Mouse (Mus musculus) kidney, postnatal 36 days (tissue): ENCODE measurements around the gene Aarsd1.

Experiments used
- DNase-seq, 2 experiments: peaks; one replicate each; pipeline ENCODE4 v3.0.0; 2021 to 2022; ENCODE audit warnings: mixed read lengths in 2 of 2

Gene Aarsd1

DNA sequence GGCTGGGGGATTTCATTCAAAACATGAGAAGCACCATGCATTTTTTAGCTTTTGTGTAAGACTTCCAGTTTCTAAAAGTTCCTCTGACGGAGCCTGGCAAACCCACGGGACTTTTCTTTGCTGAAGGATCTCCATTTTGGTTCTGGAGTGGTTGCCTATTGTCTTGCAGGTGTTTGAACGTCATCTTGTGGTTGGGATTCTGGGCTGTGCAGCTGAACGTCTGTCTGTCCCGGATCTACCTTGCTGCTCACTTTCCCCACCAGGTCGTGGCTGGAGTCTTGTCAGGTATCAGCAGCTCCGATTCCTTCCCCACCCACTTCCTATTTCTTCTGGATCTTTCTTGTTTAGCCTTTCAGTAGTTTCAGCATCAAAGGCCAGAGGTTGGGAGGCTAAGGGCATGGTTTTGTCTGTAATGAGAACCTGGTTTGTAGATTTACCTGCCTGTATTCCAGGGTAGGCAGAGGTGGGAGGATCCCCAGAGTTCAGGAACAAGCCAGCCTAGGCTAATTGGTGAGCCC, 42.9 kb downstream of the Aarsd1 start:
- DNase-seq, result no peak

- DNase-seq, result no peak
These were observed 47.3 kb downstream of the Aarsd1 start for GRCm38 (mm10) chr11:101370141-101370540.

GRCm38 (mm10) chr11:101367326-101367935, 50.0 kb downstream of the Aarsd1 start, which contains the start of gene G6pc:
Gene G6pc (plus strand): TSS chr11:101367561.
- peak; percentile 80 to 89 for DNase-seq

DNA sequence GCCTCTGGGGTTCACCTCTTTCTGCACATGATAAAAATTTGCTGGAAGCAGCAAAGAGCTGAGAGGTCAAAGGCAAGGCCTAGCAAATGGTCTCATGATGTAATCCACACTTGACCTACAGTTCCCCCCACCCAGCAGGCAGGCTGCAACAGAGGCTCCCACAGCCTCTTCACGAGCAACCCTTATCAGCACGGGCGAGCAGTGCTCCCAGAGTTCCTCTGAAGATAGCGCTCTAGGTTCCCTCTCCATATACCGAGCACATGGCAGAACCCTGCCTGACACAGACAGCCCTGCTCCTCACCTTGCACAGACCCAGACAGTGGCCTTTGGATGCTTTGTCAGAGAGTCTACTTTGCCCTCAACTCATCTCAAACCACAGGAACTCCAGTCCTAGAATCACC, 52.9 kb downstream of the Aarsd1 start:
- peak; percentile 59 to 71 for DNase-seq

GRCm38 (mm10) chr11:101360651-101361113, 56.7 kb downstream of the Aarsd1 start:
- DNase-seq, result peak in 1 of 2 experiments; percentile 82

DNA sequence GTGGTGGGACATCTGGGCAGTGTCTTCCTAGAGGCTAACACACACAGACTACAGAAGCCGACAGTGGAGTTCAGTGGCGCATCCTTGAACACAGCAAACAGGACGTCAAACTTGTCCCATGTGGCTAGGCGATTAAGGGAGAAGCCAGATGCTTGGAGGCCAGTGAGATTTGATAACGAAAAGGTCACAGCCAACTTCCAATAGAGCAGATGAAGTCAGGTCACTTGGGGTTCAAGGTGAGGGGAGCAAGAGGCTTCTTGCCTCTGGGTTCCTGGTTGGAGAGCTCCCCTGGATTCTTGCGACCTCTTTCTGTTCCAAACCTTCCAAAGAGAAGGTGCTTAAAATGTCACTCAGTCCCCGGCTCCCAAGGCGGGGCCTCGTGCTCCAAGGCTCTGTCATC, 57.6 kb downstream of the Aarsd1 start:
- DNase-seq, result no peak

- DNase-seq, result no peak
These were observed 59.8 kb downstream of the Aarsd1 start for GRCm38 (mm10) chr11:101357505-101358182.
